Comparison of ENCODE assay signal across 8 mouse cellular contexts in genomic region chr14:8665636-8666411, GRCm38 (mm10). TPM values are rescaled to one million over a fixed set of nuclear protein-coding genes. Genes with fewer than 3 reads are reported as not detected.
DNase-seq lines count a peak whose midpoint lies in the region; ATAC-seq and TF ChIP-seq lines count a peak whose summit lies in the region.

Gene 4930452B06Rik, minus strand, starts transcription at chr14:8666240.

- no peaks in the 10 kb centered on the region for H3K36me3 ChIP-seq in ES-E14 (ENCODE audit: control insufficient read depth, insufficient read depth, low read length, poor library complexity, severe bottlenecking)
- H3K36me3 ChIP-seq in hindbrain, embryonic 11.5 days (ENCODE audit: control insufficient read depth, insufficient read depth, low read length): no peaks in the 10 kb centered on the region
- H3K36me3 ChIP-seq in lung, embryonic 14.5 days (ENCODE audit: insufficient read depth): no peaks in the 10 kb centered on the region

- peak; percentile 99 for ATAC-seq in frontal cortex, adult (ENCODE audit: low TSS enrichment)
- ATAC-seq in hindbrain, embryonic 11.5 days (ENCODE audit: low FRiP score): peak; percentile 99
- peak; percentile 99 for ATAC-seq in lung, embryonic 14.5 days (ENCODE audit: insufficient read depth)

- no peak for TF ChIP-seq CTCF in lung, embryonic 14.5 days (IDR thresholded peaks at IDR 0.05; ENCODE audit: low read depth)

- peak; percentile 93 for DNase-seq in ES-E14 (ENCODE audit: low read depth, low spot score)
- peak; percentile 11 for DNase-seq in cerebellum, adult 8-10 months
- peak; percentile 90 for DNase-seq in hindbrain, embryonic 11.5 days (ENCODE audit: low spot score)
- peak; percentile 69 for DNase-seq in layer of hippocampus, adult 9-11 months
- peak; percentile 90 for DNase-seq in lung, embryonic 14.5 days
- peak; percentile 88 for DNase-seq in retina, embryonic 14.5 days (ENCODE audit: low spot score)
- peak; percentile 69 to 70 for DNase-seq in urinary bladder, adult 18-20 months (ENCODE audit: low spot score in 2 of 2)

- peak within 1 kb of the TSS; percentile 72 for H3K4me2 ChIP-seq in hindbrain, embryonic 11.5 days (replicated peaks; ENCODE audit: low read depth, low read length)
- peak within 1 kb of the TSS; percentile 75 for H3K4me2 ChIP-seq in lung, embryonic 14.5 days

- peak within 1 kb of the TSS; percentile 76 to 82 for H3K4me3 ChIP-seq in ES-E14 (ENCODE audit: insufficient read depth in 1 of 2, low read depth in 1 of 2, low read length in 2 of 2, poor library complexity in 1 of 2, severe bottlenecking in 1 of 2)
- H3K4me3 ChIP-seq in hindbrain, embryonic 11.5 days (ENCODE audit: low read depth, low read length): peak within 1 kb of the TSS; percentile 57
- peak within 1 kb of the TSS; percentile 61 for H3K4me3 ChIP-seq in lung, embryonic 14.5 days (ENCODE audit: low read depth, low read length)

- H3K27ac ChIP-seq in ES-E14 (ENCODE audit: insufficient read depth, low read depth, low read length, poor library complexity, severe bottlenecking): peak within 1 kb of the TSS; percentile 81
- no peak within 1 kb of the TSS for H3K27ac ChIP-seq in hindbrain, embryonic 11.5 days (ENCODE audit: low read depth, low read length)
- H3K27ac ChIP-seq in lung, embryonic 14.5 days (ENCODE audit: low read depth): peak within 1 kb of the TSS; percentile 36; the same call in 1 of the 2 replicates

- H3K9ac ChIP-seq in ES-E14 (ENCODE audit: insufficient read depth, low read depth, low read length, poor library complexity, severe bottlenecking): peak within 1 kb of the TSS; percentile 86
- peak within 1 kb of the TSS; percentile 72 for H3K9ac ChIP-seq in hindbrain, embryonic 11.5 days (ENCODE audit: low read depth, low read length)
- H3K9ac ChIP-seq in lung, embryonic 14.5 days: peak within 1 kb of the TSS; percentile 79

- in situ Hi-C loops in ES-E14 (cut with MboI; ENCODE audit: low sequenced_read_pairs in 2 of 2, unreplicated experiment in 2 of 2): no loop called here

- WGBS in hindbrain, embryonic 11.5 days: under 1% methylated on average over 45 of the region's 45 CpGs
- under 1% methylated on average over 45 of the region's 45 CpGs for WGBS in lung, embryonic 14.5 days

- H3K4me1 ChIP-seq in ES-E14 (ENCODE audit: control insufficient read depth in 2 of 2, insufficient read depth in 2 of 2, low read length in 2 of 2, poor library complexity in 1 of 2): no peaks in the 10 kb centered on the region
- H3K4me1 ChIP-seq in hindbrain, embryonic 11.5 days (replicated peaks; ENCODE audit: control insufficient read depth, insufficient read depth, low read length): no peaks in the 10 kb centered on the region
- no peaks in the 10 kb centered on the region; the same call in 1 of the 2 replicates for H3K4me1 ChIP-seq in lung, embryonic 14.5 days (ENCODE audit: insufficient read depth)

- no peaks in the 10 kb centered on the region for H3K9me3 ChIP-seq in ES-E14 (ENCODE audit: control insufficient read depth, insufficient read depth, low read depth, low read length)
- no peaks in the 10 kb centered on the region for H3K9me3 ChIP-seq in hindbrain, embryonic 11.5 days (ENCODE audit: control insufficient read depth, low read length)
- no peaks in the 10 kb centered on the region for H3K9me3 ChIP-seq in lung, embryonic 14.5 days (ENCODE audit: low read depth, low read length)

- H3K27me3 ChIP-seq in hindbrain, embryonic 11.5 days (ENCODE audit: control insufficient read depth, insufficient read depth, low read length): no peaks in the 10 kb centered on the region
- no peaks in the 10 kb centered on the region for H3K27me3 ChIP-seq in lung, embryonic 14.5 days (ENCODE audit: insufficient read depth, low read length)

TF ChIP-seq in ES-E14, 5 proteins besides CTCF, POLR2A, EP300 and RAD21:
- TF ChIP-seq MAFK (IDR thresholded peaks at IDR 0.05; ENCODE audit: insufficient read depth, low read depth, low read length) (no peak), HCFC1 (IDR thresholded peaks at IDR 0.05; ENCODE audit: borderline replicate concordance, insufficient read depth, low read length) (peak; percentile 42; the same call in 1 of the 2 replicates)
TF ChIP-seq in ES-E14: peak in this region for 1.

RNA-seq across cellular contexts. Expression of gene 4930452B06Rik, which starts in this region (rescaled TPM):
- 7.4 and 7.7 TPM in 2 replicates for total RNA-seq in ES-E14 (2012; rRNA removed)
- 10.5 and 11.4 TPM in 2 replicates for polyA plus RNA-seq in hindbrain, embryonic 11.5 days (2014; fragmentation: Nextera tagmentation; extraction: Ambion mirVana)
- polyA plus RNA-seq in lung, embryonic 14.5 days (2014; fragmentation: Nextera tagmentation; extraction: Ambion mirVana): 11.9 and 12.9 TPM in 2 replicates

Comparison
In these comparisons a context has a peak if more than half of its experiments do, and no peak if none do; other contexts are left out.
1. DNase-seq: peak in every context shown above with its lines; median percentile 93 in ES-E14; 90 in hindbrain, embryonic 11.5 days; 90 in lung, embryonic 14.5 days; 88 in retina, embryonic 14.5 days; 70 in urinary bladder, adult 18-20 months; 69 in layer of hippocampus, adult 9-11 months; 11 in cerebellum, adult 8-10 months.